Mouse (Mus musculus): ENCODE data around the gene Msmp.
"Not testable (repeated sequence)": the region's sequence is repeated elsewhere in the genome, so short reads cannot be mapped to it uniquely, and the experiment has no call there.

The Msmp gene

DNA sequence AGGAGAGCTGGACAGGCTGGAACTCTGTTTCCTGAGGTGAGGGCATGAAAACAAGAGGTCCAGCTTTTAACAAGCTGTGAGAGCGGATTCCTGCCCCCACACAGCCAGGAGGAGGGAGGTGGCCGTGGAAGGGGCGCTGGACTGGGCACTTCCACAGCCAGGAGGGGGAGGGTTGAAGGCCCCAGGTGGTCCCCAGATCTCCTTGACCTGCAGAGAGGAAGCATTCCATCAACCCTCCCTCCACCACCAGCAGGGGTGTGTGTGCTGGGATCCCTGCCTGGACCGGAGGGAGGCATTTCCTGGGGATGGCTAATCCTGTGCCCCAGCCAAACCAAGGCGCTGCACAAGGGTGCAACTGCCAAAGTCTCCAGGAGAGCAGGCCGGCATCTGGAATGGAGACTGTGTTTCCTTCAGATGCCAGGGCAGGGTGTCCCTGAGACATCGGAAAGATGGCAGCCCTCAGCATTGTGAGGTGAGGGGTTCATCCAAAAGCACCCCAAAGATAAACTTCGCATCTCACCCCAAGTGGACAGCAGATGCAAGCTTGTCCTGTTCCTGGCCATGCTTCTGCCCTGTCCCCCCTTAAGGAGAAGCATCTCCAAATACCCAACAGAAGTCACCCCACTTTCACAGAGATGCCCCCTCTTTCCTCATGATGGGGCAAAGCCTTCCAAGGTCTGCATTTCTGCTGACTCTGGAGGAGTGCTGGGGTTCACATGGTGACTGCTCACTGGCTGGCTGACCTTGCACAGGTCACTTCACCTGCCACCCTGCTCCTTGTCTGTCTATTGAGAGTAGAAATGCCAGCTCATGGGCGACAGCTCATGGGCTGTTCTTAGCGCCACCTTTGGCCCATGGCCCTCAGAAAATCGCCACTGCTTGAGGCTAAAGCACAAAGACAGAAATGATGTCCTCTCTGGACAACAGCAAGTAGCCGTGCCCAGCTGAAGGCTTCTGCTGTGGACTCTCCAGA is at the start of gene Msmp:
Msmp (minus strand) TSS at position 51 of the 973 bp plus-strand sequence.
- no peak for DNase-seq (ENCODE audit: low spot score in 2 of 2)

DNA sequence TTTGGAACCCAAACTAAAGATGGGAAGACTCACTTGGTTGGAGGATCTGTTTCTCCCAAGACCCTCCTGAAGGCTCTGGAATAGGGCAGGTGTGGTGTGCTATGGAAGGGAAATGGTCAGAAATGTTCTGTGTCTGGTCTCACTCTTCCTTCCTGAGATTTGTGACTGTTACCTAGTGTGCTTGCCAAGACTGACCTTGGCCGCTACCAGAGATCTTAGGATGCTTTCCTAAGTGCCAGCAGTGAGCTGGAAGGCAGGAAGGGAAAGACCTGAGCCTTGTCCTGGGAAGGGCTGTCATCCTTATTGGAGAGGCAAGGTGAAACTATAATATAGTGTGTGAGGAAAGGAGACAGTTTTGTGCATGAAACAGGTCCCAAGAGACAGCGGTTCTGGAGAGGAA is 49.4 kb upstream of the Msmp start:
- peak in 1 of 2 experiments; percentile 1 for DNase-seq (ENCODE audit: low spot score in 2 of 2)

DNA sequence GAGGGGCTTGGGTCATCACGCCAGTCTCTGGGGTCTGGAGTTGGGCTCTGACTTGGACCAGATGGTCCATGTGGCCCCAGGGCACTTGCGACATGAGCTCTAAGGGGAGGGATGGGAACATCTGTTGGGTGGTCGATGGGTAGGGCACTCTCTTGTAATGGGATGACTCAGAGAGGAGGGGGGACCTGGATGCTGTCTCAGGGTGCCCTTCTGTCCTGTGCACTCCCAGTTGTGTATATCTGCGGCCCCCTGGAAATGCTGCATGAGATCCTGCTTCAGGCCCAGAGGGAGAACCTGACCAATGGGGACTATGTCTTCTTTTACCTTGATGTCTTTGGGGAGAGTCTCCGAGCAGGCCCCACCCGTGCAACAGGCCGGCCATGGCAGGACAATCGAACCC is 49.0 kb upstream of the Msmp start:
- DNase-seq (ENCODE audit: low spot score in 2 of 2) = peak in 1 of 2 experiments; percentile 4

DNA sequence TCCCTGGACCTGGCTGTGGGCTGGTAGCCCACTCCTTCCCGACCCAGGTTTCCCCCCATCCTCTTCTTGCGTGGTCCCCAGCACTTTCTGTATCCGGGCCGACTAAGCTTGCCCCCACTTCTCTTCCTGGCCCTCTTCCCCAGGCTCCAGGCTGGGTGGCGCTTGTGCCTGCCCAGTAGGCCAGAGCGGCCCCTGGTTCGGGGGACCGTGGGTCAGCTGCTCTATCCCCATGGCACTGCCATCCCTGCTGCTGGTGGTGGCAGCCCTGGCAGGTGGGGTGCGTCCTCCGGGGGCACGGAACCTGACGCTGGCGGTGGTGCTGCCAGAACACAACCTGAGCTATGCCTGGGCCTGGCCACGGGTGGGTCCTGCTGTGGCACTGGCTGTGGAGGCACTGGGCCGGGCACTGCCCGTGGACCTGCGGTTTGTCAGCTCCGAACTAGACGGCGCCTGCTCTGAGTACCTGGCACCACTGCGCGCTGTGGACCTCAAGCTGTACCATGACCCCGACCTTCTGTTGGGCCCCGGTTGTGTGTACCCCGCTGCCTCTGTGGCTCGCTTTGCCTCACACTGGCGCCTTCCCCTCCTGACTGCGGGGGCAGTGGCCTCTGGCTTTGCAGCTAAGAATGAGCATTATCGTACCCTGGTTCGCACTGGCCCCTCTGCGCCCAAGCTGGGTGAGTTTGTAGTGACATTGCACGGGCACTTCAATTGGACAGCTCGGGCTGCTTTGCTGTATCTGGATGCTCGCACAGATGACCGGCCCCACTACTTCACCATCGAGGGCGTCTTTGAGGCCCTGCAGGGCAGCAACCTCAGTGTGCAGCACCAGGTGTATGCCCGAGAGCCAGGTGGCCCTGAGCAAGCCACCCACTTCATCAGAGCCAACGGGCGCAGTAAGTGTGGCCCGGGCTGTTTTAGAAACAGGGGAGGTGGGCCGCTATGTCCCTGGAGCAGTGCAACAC is 47.9 kb upstream of the Msmp start:
- peak in 1 of 2 experiments; percentile 31 for DNase-seq (ENCODE audit: low spot score in 2 of 2)

DNA sequence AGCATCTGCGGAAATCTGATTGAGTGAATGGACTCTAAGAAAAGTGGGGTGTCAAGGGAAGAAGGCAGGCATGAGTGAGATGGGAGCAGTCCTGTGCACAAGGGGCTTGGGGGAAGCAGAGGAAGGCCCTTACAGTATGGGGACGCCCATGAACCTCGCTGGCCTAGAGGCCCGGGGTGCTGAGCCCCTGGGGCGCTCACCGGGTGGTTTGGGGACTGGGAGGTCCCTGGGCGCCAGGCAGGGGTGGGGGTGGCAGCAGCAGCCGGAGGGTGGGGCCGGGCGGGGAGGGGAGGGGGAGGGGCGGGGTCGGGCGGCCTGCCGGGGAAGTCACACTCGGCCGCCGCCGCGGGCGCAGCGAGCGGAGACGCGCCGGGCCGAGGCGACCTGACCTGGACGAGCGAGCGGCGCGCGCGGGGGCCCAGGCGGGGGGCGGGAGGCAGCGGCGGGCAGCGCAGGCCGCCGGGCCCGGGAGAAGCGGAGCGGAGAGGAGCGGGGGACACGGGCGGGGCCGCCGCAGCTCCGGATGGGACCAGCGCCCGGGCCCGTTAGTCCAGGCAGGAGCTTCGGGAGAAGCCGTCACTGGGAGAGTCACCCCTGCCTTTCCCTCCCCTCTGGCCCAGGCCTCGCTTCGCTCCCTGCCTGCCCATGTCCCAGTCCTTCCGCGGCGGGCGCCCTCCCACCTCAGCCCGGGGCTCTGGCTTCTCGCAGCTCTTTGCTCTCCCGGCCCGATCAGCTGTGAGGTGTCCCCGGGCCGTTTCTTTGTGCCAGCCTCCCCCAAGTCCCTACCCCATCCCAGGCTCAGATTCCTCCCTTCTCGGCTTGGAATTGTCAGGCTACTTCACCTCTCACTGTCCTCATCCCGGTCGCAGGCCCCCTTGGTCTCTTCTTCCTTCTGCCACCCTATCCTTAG is 47.0 kb upstream of the Msmp start, which contains the start of gene Npr2:
Npr2 (plus strand) TSS at position 890 of the 910 bp plus-strand sequence.
- peak in 1 of 2 experiments; percentile 35 for DNase-seq (ENCODE audit: low spot score in 2 of 2)

DNA sequence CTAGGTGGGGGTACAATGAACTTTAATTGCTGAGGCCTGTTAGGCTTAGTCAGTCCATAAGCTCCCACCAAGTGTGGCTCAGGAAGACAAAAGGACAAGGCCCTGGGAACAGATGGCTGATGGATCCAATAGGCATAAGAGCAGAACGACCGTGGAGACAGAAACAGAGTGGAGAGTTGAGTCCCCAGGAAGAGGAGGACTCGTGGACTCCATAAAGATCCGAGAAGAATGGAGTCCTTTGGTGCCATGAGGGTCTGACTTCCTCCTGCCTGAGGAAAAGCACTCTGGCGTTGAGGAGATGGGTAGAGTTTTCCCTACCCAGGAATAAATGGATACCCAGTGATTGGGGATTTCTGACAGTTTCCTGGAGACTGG is 46.4 kb upstream of the Msmp start:
- no peak for DNase-seq (ENCODE audit: low spot score in 2 of 2)

DNA sequence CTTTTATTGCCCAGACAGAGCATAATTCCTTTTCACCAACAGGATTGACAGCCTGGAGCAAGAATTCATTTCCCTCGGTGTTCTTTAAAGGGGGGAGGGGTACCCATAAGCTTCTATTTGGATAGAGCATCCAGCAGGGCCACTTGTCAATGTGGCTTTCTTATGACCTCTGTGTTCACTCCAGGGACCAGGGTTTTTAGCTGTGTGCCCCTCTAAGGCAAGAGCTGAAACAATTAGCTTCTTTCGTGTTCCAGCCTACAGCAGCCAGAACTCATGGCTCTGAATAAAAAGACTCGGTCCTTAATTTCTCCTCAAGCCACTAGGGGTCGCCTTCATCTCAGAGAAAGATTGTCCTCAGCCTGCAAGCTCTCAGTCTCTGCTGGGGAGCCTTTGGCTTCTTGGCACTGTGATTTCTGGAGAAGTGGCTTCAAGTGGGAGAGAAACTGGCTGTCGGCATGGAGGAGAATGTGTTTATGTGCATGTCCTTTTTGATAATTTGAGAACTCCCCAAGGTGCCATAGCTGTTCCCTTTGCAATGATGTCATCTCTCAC is 45.8 kb upstream of the Msmp start:
- peak; percentile 72 to 81 for DNase-seq (ENCODE audit: low spot score in 2 of 2)

DNA sequence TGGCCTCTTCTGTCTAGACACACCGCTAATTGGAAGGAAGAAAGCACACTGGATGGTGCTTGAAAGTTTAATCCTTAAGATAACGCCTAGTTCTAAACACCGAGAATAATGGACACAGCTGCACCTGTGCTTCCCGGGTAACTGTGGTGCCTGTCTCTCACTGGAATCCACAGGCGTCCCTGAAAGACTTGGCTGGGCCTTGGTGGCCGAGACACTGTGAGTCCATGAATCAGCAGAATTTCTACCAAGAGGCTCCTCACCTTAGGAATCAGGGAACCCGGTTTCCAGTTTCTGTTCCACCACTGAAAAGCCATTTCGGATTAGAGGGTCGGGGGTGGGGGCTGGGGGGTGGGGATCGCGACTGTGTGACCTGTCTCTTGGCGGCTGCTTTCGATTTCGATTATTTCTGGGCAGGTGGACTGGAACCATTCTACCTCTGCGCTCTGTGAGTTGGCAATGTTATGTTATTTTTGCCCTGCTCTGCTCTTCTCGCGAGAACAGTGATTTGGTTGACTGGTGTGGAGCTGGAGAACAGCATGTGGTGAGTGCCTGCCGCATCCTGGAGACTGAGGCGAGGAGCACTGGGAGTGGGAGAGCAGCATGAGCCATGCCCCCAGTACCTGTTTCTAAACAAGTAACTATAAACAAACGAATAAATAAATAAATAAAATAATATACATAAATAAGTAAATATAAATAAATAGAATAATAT is 45.0 kb upstream of the Msmp start:
- DNase-seq (ENCODE audit: low spot score in 2 of 2) = no peak

DNA sequence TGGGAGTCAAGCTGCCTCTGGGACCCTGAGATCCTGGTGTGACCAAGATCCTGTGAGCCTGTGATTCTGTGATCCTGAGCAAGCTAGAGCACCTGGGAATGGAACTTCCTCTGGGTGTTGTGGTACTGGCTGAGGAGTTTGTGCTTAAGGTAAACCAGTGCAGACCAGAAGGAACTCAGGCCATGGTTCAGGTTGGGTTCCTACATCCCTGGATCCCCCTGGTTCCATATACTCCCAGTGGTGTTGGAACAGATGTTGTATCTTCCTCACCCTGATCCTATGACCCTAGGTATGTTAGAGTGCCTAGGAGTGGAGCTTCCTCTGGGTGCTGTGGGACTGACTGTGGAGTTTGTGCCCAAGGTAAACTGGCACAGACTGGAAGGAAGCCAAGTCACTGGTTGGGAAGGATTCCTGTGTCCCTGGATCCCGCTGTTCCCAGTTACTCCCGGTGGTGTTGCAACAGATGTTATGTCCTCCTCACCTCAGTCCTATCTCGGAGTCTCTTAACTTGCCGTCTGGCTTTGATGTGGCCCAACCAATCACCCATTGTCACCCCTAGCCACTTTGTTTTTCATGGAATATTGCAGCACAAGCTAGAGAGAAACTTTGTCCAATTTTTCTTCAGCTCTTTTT is 36.0 kb upstream of the Msmp start:
- DNase-seq (ENCODE audit: low spot score in 2 of 2) = no peak

DNA sequence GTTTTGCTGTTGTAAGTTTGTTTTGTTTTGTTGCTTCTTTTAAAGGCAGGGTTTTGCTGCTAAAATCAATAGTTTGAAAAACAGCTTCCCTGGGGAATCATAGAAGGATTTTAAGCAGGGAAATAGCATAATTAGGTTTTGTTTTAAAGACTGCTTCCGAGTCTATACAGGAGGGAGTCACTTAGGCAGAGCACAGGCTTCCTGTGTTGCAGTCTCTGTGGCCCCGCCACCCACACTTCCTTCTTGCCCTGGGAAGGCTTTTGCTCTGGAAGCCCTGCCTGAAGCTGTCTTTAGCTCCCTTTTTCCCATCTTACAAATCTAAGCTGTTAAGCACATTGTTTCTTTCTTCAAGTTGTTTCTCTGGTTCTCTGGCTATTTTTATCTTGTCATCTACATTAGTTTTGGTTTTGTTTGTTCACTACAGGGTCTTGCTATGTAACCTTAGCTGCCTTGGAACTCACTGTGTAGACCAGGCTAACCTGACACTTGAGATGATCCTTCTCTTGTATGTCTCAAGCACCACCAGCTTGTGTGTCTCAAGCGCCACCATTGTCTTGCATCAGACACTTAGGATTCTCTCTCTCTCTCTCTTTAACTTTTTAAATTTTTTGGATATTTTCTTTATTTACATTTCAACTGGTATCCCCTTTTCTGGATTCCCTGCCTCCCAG is 28.9 kb upstream of the Msmp start:
- DNase-seq (ENCODE audit: low spot score in 2 of 2) = no peak

DNA sequence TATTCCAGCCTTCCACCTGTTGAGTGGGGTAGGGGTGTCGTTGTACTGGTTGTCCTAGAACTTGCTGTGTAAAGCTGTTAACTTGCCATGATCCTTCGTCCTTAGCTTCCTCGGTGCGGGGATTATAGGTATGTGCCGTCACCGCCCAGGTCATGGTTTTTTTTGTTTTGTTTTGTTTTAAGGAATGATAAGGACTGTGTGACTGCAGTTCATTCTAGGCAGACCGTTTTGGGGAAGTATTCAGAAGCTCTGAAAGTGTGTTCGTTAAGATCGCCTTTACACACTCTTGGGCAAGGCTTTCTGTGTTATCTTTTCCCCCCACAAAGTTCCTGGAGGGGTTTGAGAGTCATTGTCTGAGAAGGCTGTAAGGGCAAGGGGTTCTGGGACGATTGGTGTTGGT is 28.2 kb upstream of the Msmp start:
- DNase-seq (ENCODE audit: low spot score in 2 of 2) = no peak

DNA sequence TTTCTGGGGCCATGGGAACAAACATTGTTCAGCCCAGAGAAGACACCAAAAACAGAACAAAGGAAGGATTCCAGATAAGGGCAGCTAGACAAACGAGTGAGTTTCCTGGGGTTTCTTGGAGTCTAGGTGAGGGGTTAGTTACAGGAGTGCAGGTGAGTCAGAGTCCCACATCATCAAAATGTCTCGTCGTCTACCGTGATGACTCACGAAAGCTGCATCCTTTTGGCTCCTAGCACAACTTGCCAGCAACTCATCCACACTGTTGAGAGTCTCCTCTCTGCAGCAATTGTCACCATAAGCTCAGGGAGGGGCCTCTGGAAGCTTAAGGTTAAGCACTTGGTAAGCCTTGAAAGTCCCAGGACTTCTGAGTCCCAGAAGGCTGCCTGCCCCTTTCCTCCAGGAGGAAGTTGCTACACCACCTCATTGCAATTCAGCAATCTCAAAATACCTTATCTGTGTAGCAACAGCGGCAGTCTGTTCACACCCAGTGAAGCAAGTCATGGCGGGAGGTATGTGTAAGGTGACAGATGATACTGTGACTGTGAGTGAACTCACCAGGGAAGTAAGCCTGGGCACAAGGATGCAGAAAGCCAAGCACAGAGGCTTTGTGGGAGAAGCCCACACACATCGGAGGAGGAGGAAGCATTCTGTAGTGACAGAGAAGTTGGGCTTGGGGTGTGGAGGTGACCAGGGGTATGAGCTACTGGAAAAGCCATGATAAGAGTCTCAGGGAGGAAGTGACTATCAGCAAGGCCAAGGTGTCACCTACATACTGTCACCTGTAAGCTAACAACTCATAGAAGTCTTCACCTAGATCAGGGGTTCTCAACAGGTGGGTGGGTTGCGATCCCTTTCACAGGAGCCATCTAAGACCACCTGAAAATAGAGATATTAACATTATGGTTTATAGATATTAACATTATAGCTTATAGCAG is 20.7 kb upstream of the Msmp start:
- DNase-seq (ENCODE audit: low spot score in 2 of 2) = no peak

DNA sequence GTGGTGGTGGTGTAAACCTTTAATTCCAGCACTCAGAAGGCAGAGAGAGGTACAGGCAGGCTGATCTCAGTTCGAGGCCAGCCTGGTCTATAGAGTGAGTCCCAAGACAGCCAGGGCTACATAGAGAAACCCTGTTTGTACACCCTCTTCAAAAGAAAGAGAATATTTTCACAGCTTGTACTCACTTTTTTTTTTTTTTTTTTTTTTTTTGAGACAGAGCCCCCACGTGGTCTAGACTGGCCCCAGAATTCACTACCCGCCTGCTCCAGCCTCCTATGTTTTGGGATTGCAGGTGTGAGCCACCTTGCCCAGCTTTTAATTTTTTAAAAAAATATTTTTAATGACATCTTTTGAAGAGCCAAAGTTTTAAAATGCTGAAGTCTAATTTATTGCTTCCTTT is 19.8 kb upstream of the Msmp start:
- no peak for DNase-seq (ENCODE audit: low spot score in 2 of 2)

DNA sequence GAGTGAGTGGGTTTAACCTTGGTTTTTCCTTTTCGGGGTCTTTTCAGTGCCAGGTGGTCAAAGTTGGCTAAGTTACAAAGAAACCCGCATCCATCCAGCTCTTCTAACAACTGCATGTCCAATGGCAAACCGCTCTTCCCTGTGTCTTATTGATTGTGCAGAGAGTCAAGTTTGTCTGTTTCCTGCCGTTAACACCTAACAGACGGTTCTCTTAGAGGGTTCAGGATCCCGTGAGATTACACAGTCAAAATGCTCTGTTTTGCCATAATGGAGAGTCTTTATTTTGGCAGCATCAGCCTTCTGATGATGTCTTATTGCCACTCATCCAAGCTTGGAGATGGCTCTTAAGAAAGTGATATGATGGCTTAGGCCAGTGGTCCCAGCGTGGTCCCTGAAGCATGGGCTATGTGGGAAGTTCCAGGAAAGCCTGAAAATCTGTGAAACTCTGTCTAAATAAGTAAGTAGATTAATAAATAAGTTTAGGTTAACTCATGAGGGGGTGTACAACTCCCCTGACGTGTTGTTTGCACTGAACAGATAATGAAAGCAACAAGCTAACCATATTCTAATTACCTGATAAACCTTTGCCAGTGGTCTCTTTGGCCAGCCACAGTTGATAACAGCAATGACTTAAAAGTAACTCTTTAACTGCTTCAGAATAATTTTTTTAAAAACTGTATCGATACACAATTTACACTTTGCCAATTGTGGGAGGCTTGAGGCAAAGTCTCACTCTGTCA is 16.1 kb upstream of the Msmp start:
- DNase-seq (ENCODE audit: low spot score in 2 of 2) = no peak

DNA sequence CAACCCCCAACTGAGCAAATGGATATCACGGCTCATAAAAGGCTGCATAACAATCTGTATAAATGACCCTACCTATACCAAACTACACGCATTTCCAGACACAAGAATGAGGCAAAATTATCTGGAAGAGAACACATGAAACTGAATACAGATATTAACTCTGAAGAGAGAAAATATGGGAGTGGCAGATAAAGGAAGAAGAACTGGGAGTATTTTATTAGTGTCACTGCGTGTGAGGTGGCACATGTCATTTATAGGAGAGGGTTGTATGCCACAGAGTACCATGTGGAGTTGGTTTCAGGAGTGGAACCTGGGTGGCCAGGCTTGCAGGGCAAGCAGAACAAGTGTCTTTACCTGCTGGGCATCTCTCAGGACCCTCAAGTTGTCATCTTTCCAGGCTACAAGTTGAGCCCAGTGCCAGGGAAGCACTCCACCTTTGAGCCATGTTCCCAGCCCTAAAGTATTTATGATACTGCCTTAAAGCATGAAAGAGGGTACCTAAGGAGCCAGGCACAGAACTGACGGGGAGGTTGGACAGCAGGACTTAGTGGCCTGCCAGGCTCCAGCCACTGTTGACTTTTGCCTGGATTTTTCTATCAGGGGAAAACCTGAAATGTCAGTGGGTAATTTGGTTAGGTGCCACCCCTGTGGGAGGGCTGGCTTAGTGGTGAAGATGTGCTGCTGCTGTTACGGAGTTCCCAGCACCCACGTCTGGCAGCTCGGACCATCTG is 14.5 kb upstream of the Msmp start:
- DNase-seq (ENCODE audit: low spot score in 2 of 2) = no peak

DNA sequence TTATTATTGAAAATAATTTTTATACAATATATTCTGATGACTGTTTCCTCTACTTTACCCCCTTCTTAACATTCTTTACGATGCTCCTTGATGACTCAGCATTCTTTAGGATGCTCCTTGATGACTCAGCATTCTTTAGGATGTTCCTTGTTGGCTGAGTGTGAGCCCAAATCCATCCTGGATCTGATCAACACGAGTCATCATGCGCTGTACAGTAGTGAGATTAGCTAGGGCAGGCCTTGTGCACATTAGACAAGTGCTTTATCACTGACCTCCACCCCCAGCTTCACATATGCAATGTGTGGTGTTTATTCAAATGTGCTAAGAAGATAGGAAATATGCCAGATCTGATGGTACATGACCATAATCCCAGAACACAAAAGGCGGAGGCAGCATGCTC is 13.9 kb upstream of the Msmp start:
- no peak for DNase-seq (ENCODE audit: low spot score in 2 of 2)

DNA sequence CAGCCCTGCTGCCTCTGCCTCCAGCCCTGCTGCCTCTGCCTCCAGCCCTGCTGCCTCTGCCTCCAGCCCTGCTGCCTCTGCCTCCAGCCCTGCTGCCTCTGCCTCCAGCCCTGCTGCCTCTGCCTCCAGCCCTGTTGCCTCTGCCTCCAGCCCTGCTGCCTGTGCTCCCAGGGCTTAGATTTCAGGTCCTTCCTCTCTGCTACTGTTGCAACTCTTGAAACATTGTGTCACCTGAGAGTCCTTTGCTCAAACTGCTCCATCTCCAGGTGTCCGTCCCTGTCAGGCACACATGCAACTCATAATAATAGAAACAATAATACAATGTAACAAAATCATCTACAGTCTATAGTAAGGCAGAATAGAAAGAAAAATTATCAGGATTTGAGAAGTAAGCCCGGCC is 12.3 kb upstream of the Msmp start:
- DNase-seq (ENCODE audit: low spot score in 2 of 2) = not testable (repeated sequence)

Measured in frontal cortex, postnatal 10 days (tissue).